Mouse (Mus musculus) midbrain, embryonic 10.5 days (tissue): ENCODE data around the gene Chrm2. TPM values are rescaled to one million over a fixed set of nuclear protein-coding genes. Genes with fewer than 3 reads are reported as not detected.

Experiments used
- DNase-seq: peaks from one replicate; pipeline ENCODE4 v3.0.0-alpha.2; 2017; ENCODE audit warnings: low spot score
- H3K27ac ChIP-seq: fragments of 300-500 bp; sonication (generic); replicated peaks from 2 replicates; pipeline ENCODE4 v1.5.1; 2016; ENCODE audit warnings: mild to moderate bottlenecking
- H3K27me3 ChIP-seq: fragments of 300-500 bp; sonication (generic); 2 replicates; pipeline ENCODE4 v1.6.1; 2016; ENCODE audit warnings: low read depth, mild to moderate bottlenecking; ENCODE audit not compliant: poor library complexity, severe bottlenecking
- H3K36me3 ChIP-seq: fragments of 300-500 bp; sonication (generic); 2 replicates; pipeline ENCODE4 v1.6.1; 2016; ENCODE audit warnings: mild to moderate bottlenecking, moderate library complexity
- H3K4me1 ChIP-seq: fragments of 300-500 bp; sonication (generic); 2 replicates; pipeline ENCODE4 v1.6.1; 2016
- H3K4me3 ChIP-seq: fragments of 300-500 bp; sonication (generic); 2 replicates; pipeline ENCODE4 v1.5.1; 2016; ENCODE audit warnings: mild to moderate bottlenecking, moderate library complexity
- H3K9me3 ChIP-seq: fragments of 300-500 bp; sonication (generic); replicated peaks from 2 replicates; pipeline ENCODE4 v1.6.1; 2016; ENCODE audit warnings: mild to moderate bottlenecking
- WGBS: fragments of 180-500 bp; shearing (Covaris S2); methylation state at CpG from one replicate; pipeline ENCODE4 v1.1.7; 2016; 5-methylcytosine and 5-hydroxymethylcytosine counted together
- polyA plus RNA-seq: library from polyadenylated mRNA; unstranded; fragments of >200 nt; fragmentation: Nextera tagmentation; extraction: Ambion mirVana; gene quantifications from 2 replicates; pipeline ENCODE4 v1.2.1, GENCODE M21; 2016

Chrm2 gene
- polyA plus RNA-seq, 1 experiment from 2014 or later: 0.06 TPM

DNA sequence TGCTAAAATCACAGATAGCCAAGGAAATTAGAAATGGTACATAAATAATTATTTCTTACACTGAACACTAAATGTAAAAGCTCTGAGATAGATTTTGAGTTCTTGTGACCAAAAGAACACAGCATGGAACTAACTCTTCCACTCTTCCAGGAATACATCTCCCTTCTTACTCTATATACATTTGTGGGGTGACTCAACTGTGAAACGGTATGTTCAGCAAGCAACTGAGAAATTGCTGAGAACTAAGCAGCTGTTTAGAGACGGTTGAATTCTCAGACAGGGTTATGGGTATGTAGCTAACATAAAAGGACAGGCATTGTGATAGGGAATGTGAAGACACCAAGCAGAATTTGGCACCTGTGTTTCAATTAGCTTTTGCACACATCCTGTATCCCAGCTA lies 51.3 kb downstream of the Chrm2 start:
- WGBS: 83% methylated on average over 2 of the region's 2 CpGs
- H3K27ac ChIP-seq: no peak overlapping the region
- no peaks in the 10 kb centered on the region for H3K4me1 ChIP-seq
- no peaks in the 10 kb centered on the region for H3K27me3 ChIP-seq
- no peak for DNase-seq
- H3K4me3 ChIP-seq: no peak overlapping the region
- no peaks in the 10 kb centered on the region for H3K36me3 ChIP-seq
- no peaks in the 10 kb centered on the region for H3K9me3 ChIP-seq

DNA sequence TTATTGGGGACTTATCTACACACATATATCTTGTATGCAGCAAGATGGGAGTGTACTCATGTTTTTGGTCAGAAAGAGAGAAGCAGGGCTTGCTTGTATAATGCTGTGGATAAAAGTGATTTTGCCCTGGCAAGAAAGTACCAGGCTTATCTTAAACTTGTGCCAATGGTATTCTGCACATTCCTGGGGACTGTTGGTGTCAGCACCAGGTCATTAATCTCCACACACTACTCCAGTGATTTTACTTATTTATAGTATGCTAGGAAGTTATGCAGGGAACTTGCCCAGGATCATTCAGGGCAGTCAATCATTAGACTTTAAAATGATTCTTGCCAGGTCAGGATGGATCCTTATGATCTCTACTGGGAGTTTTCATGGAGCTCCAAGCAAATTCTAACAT lies 63.6 kb downstream of the Chrm2 start:
- Histone ChIP-seq H3K4me1 (no peaks in the 10 kb centered on the region), H3K4me3 (no peak overlapping the region), H3K36me3 (no peaks in the 10 kb centered on the region), H3K9me3 (no peaks in the 10 kb centered on the region), H3K27ac (no peak overlapping the region), H3K27me3 (no peaks in the 10 kb centered on the region)
- no peak for DNase-seq

DNA sequence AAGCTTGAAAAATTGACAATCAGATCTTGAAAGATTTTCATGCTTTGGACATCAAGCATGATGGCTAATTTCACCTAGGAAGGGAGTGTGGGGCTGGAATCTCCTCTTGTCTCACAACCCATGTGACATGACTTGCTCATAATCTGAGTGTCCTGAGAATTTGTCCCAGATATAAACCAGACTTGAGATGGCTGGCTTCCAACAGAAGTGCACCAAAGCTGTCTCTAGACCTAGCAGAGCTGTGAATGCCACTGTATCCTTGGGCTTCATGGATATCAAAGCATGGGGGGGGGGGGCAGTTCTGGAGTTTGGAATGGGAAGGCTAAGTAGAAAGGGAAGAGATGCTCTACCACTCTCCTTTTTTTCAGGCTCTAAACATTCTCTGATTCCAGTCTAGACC lies 67.2 kb downstream of the Chrm2 start:
- Histone ChIP-seq H3K9me3 (no peaks in the 10 kb centered on the region), H3K4me1 (no peaks in the 10 kb centered on the region), H3K27ac (no peak overlapping the region), H3K4me3 (no peak overlapping the region), H3K36me3 (no peaks in the 10 kb centered on the region), H3K27me3 (no peaks in the 10 kb centered on the region)
- no peak for DNase-seq

DNA sequence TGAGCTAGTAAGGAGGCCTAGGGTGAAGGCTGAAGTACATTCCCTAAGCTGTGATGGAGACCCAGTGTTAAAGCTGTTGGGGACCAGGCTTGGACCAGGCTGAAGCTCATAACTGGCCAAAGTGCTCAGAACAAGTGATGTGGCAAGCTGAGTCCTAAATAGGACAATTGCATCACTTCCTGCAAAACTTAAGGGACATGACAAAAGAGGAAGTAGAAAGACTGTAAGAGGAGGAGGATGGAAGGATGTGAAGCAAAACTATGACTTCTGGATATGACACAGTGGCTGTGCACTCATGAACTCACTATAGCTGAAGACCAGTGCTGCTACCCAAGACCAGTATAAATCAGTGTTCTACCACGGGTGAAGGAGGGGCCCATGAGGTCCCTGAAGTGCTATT lies 69.1 kb downstream of the Chrm2 start:
- no peaks in the 10 kb centered on the region for H3K36me3 ChIP-seq
- no peak overlapping the region for H3K4me3 ChIP-seq
- no peaks in the 10 kb centered on the region for H3K27me3 ChIP-seq
- no peaks in the 10 kb centered on the region for H3K4me1 ChIP-seq
- no peak overlapping the region for H3K27ac ChIP-seq
- H3K9me3 ChIP-seq: no peaks in the 10 kb centered on the region
- WGBS: 88% methylated on average over 1 of the region's 1 CpGs
- no peak for DNase-seq

DNA sequence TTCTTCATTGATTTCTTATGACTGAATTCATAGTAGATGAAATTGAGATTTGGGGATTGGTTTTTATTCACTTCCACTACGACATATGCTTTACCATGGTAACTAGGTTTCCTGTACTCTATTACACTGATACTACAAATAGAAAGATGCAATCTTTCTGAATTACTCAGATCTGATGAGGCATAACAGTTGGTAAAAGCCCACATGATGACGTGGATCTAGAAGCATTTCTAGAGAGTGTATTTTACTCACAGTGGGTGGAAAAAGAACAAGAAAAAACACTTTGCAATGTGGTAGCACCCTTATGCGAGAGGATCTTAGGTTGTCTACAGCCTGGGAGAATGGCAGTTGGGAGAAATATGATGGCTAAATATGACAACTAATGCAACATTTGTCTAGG lies 76.1 kb downstream of the Chrm2 start:
- no peaks in the 10 kb centered on the region for H3K9me3 ChIP-seq
- no peak overlapping the region for H3K4me3 ChIP-seq
- H3K27ac ChIP-seq: no peak overlapping the region
- H3K4me1 ChIP-seq: no peaks in the 10 kb centered on the region
- no peaks in the 10 kb centered on the region for H3K36me3 ChIP-seq
- H3K27me3 ChIP-seq: no peaks in the 10 kb centered on the region
- DNase-seq: no peak
- WGBS: 87% methylated on average over 3 of the region's 3 CpGs

DNA sequence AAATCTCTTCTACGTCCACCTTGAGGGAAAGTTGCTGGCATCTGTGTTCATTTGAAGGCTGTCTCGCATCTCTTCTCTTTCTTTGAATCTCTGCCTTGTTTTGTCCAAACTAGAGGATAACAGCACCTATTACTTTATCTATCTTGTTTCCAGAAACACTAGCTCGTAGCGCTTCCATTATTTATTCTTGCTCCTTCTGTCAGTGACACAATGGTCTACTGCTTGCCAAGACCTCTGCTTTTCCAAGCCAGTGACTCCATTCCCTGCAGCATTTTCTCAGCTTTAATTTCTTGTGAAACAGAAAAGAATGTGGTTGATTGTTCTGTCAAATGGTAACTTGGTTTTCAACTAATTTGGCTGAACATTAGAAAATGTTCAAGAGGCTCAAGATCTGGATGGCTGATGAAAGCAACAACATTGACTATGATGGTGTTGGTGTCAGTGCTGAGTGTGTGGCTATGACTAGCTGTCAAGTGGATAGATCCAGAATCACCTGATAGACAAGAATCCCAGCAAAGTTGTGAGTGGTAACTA lies 96.3 kb downstream of the Chrm2 start:
- no peak overlapping the region for H3K4me3 ChIP-seq
- H3K9me3 ChIP-seq: no peaks in the 10 kb centered on the region
- WGBS: 79% methylated on average over 4 of the region's 4 CpGs
- no peak overlapping the region for H3K27ac ChIP-seq
- no peaks in the 10 kb centered on the region for H3K36me3 ChIP-seq
- DNase-seq: no peak
- H3K4me1 ChIP-seq: 0 out of 2 replicates have a peak, but pooled peaks cover 3% of the 10 kb centered on the region
- H3K27me3 ChIP-seq: no peaks in the 10 kb centered on the region

DNA sequence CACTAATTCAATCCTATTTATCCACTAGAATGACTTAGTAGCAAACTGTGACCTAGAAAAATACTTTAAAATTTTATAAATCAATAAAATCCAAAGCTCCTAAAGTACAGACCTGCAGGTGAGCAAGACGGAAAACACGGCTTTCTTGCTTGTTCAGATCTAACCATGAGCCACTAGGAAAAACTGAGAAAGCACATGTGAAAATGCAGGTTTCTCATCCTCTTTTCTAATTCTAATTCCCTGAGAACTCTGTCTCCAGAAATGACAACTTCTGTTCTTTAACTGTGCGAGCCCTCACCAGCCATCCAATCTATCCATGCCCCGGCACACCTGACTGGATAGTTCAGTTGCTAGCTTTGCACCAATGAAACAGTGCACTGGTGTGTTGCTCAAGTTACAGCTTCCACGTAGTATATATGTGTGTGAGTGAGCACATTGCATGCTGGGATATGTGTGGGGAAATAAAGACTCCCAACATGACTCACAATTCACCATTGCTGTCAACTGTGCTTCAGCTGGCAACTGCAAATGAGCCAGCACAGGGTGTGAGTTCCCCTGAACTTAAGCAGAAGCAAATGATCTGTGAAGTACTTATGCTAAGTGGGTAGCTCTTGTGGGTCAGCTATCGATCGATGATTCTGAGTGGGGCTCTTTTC lies 119.3 kb downstream of the Chrm2 start:
- no peak overlapping the region for H3K27ac ChIP-seq
- peaks cover 14% of the 10 kb centered on the region; the same call in 1 of the 2 replicates for H3K4me1 ChIP-seq
- H3K27me3 ChIP-seq: no peaks in the 10 kb centered on the region
- H3K36me3 ChIP-seq: no peaks in the 10 kb centered on the region
- H3K9me3 ChIP-seq: no peaks in the 10 kb centered on the region
- WGBS: 84% methylated on average over 7 of the region's 7 CpGs
- H3K4me3 ChIP-seq: no peak overlapping the region
- DNase-seq: no peak

DNA sequence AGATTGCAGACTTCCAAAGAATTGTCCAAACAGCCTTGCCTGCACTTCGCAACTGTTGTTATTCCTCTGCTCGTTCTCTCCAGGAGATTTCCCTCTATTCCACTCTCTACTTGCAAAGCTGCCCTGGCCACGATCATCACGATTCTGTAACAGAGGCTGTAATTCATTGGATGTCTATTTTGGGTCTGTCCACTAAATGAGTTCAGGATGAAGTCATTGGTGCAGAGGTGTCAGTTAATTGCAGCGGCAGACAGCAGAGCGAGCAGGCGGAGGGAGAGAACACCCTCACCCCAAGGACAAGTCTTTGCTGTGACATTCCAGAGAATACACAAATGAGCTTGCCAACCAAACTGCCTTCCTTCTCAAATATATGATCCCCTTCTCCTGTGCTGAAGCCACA lies 120.1 kb downstream of the Chrm2 start:
- 67% methylated on average over 7 of the region's 7 CpGs for WGBS
- Histone ChIP-seq H3K27me3 (no peaks in the 10 kb centered on the region), H3K9me3 (no peaks in the 10 kb centered on the region), H3K36me3 (no peaks in the 10 kb centered on the region), H3K4me3 (no peak overlapping the region), H3K27ac (no peak overlapping the region), H3K4me1 (peaks cover 14% of the 10 kb centered on the region; the same call in 1 of the 2 replicates)
- DNase-seq: no peak

DNA sequence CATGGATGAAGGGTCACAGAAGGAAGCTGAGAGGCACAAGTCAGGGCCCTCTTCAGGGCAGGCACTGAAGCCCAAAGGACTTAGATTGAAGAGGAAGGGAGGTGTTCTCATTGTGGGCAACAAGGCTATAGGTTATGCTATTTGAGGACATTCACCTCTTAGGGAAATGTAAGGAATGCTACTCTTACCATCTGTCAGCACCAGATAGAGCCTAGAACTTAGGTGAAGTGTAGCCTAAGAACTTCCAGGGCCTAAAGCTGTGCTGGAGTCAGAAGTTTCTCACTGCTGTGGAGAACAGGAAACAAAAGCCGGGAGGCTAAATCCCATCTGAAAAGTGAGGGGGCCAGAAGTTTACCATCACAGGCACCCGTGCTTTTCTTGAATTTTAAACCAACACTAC lies 120.6 kb downstream of the Chrm2 start:
- H3K27me3 ChIP-seq: no peaks in the 10 kb centered on the region

DNA sequence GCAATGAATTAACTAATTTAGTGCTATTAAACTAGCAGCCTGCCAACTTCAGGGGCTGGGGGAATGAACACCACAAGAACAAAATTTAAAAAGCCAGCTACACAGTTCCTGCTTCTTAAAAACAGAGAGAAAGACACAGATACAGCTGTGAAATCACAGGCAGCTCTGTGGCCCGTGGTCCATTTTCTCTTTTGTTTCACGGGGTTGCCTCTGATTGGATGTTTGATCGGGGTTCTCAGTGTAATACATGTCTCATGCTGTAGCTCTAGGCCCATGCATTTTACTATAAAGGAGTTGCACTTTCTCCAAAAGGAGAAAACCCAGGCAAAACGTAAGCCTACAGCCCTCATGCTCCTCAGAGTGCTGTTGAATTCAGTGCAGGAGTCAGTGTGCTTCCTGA lies 128.6 kb downstream of the Chrm2 start:
- DNase-seq: no peak
- no peaks in the 10 kb centered on the region for H3K36me3 ChIP-seq
- no peak overlapping the region for H3K27ac ChIP-seq
- H3K27me3 ChIP-seq: no peaks in the 10 kb centered on the region
- H3K4me3 ChIP-seq: no peak overlapping the region
- H3K4me1 ChIP-seq: no peaks in the 10 kb centered on the region
- WGBS: 79% methylated on average over 4 of the region's 4 CpGs
- H3K9me3 ChIP-seq: no peaks in the 10 kb centered on the region

More for the DNA sequence above, 120.6 kb downstream of the Chrm2 start:
- H3K9me3 ChIP-seq: no peaks in the 10 kb centered on the region
- WGBS: 46% methylated on average over 2 of the region's 2 CpGs
- H3K36me3 ChIP-seq: no peaks in the 10 kb centered on the region
- H3K27ac ChIP-seq: no peak overlapping the region
- H3K4me1 ChIP-seq: peaks cover 14% of the 10 kb centered on the region; the same call in 1 of the 2 replicates
- H3K4me3 ChIP-seq: no peak overlapping the region
- DNase-seq: no peak

DNA sequence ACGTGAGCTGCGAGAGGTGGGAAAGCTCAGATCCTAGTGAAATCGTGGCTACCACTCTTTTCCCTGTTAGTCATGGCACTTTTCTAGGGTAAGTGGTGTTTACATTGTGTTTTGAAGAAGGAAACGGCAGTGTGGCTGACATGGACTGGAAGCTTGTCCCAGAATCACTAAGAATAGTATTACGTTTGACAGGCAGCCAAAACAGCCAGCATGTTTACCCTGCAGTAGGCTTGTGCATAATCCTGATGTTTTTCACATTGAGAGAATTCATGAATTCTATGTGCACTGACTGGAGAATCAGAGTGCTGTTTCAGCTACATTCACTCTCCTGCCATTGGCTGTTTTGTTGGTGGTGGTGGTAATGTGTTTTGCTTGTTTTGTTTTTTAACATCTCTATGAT lies 129.4 kb downstream of the Chrm2 start:
- Histone ChIP-seq H3K4me1 (no peaks in the 10 kb centered on the region), H3K4me3 (no peak overlapping the region), H3K36me3 (no peaks in the 10 kb centered on the region), H3K27ac (no peak overlapping the region), H3K9me3 (no peaks in the 10 kb centered on the region), H3K27me3 (no peaks in the 10 kb centered on the region)
- DNase-seq: no peak
- WGBS: 78% methylated on average over 5 of the region's 5 CpGs

DNA sequence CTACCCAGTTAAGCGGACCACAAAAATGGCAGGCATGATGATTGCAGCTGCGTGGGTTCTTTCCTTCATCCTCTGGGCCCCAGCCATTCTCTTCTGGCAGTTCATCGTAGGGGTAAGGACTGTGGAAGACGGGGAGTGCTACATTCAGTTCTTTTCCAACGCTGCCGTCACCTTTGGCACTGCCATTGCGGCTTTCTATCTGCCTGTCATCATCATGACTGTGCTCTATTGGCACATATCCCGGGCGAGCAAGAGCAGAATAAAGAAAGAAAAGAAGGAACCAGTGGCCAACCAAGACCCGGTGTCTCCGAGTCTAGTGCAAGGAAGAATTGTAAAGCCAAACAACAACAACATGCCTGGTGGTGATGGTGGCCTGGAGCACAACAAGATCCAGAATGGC lies 135.7 kb downstream of the Chrm2 start:
- Histone ChIP-seq H3K9me3 (no peaks in the 10 kb centered on the region), H3K4me3 (no peak overlapping the region), H3K4me1 (no peaks in the 10 kb centered on the region), H3K27ac (no peak overlapping the region), H3K36me3 (no peaks in the 10 kb centered on the region), H3K27me3 (no peaks in the 10 kb centered on the region)
- DNase-seq: no peak
- 96% methylated on average over 11 of the region's 11 CpGs for whole genome bisulfite sequencing

DNA sequence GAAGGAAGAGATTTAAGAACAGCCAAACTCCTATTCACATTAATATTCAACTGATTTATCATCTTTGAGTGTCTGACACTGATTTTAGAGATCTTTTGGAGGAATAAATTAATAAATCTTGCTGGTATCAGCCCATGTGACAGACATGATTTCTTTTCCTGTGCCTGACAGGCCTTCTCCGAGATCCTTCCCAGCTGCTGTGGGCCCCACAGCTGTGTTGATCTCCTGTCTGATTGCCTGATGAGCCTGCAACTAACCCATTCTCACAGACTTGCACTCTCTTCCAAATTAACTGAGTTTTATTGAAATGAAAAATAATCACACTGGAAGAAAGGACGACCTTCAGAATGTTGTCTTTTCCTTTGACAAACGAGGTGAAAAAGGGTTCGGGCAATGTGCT lies 140.6 kb downstream of the Chrm2 start:
- WGBS: 87% methylated on average over 4 of the region's 4 CpGs
- no peak overlapping the region for H3K27ac ChIP-seq
- no peaks in the 10 kb centered on the region for H3K36me3 ChIP-seq
- no peak for DNase-seq
- H3K4me1 ChIP-seq: no peaks in the 10 kb centered on the region
- H3K27me3 ChIP-seq: no peaks in the 10 kb centered on the region
- no peaks in the 10 kb centered on the region for H3K9me3 ChIP-seq
- no peak overlapping the region for H3K4me3 ChIP-seq

DNA sequence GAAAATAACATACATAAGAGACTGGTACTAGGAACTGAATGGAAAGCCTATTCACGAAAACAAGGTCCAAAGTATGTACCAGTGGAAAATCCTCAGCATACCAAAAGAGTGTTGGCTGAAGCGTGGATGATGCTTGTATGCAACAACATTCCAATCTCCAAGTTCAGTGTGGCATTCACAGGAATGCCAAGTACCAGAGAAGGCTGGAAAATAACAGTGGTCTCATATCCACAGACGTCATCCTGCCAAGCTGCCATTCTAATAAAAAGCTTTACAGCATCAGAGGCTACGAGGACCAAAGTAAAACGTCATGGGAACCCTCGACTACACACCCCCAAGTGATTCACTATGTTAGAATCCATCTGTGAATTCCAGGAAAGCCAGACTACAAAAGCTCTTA lies 153.4 kb downstream of the Chrm2 start:
- H3K4me3 ChIP-seq: no peak overlapping the region
- H3K9me3 ChIP-seq: no peaks in the 10 kb centered on the region
- DNase-seq: no peak
- no peaks in the 10 kb centered on the region for H3K36me3 ChIP-seq
- H3K27ac ChIP-seq: no peak overlapping the region
- no peaks in the 10 kb centered on the region for H3K4me1 ChIP-seq
- no peaks in the 10 kb centered on the region for H3K27me3 ChIP-seq
- 79% methylated on average over 6 of the region's 6 CpGs for WGBS
